Mouse (Mus musculus) MEL (cell line): ENCODE results near the gene Hoxa3. TPM values are rescaled to one million over a fixed set of nuclear protein-coding genes. Genes with fewer than 3 reads are reported as not detected.

Experiments used
- DNase-seq: peaks from one replicate; pipeline ENCODE4 v3.0.0; 2011; ENCODE audit warnings: low read depth, low spot score
- H3K27ac ChIP-seq: 2 replicates; pipeline ENCODE4 v1.5.1; 2012; ENCODE audit warnings: low read depth, mild to moderate bottlenecking, control low read depth, low read length, moderate library complexity; ENCODE audit not compliant: control insufficient read depth
- H3K27me3 ChIP-seq, 2 experiments: fragments of 150-350 bp in 1 of 2; sonication (generic) in 1 of 2; 2 replicates each; pipeline ENCODE4 v1.6.1; 2012; ENCODE audit warnings: low read length in 2 of 2, mild to moderate bottlenecking in 2 of 2, improper control_type of control experiment in 1 of 2, moderate library complexity in 1 of 2; ENCODE audit not compliant: insufficient read depth in 2 of 2, control insufficient read depth in 1 of 2
- H3K36me3 ChIP-seq, 2 experiments: 2 replicates each; pipeline ENCODE4 v1.6.1; 2012 to 2014; ENCODE audit warnings: low read length in 2 of 2, improper control_type of control experiment in 1 of 2, inconsistent platforms in 1 of 2, mild to moderate bottlenecking in 1 of 2; ENCODE audit not compliant: insufficient read depth in 2 of 2, control insufficient read depth in 1 of 2
- H3K4me1 ChIP-seq, 2 experiments: fragments of 150-350 bp in 1 of 2; sonication (generic) in 1 of 2; 2 replicates each; pipeline ENCODE4 v1.6.1; 2012; ENCODE audit warnings: low read length in 2 of 2, improper control_type of control experiment in 1 of 2, mild to moderate bottlenecking in 1 of 2; ENCODE audit not compliant: insufficient read depth in 2 of 2, control insufficient read depth in 1 of 2
- H3K4me3 ChIP-seq, 2 experiments: fragments of 150-350 bp in 1 of 2; sonication (generic) in 1 of 2; 2 replicates each; pipeline ENCODE4 v1.5.1; 2012; ENCODE audit warnings: low read depth in 2 of 2, low read length in 2 of 2, mild to moderate bottlenecking in 2 of 2, moderate library complexity in 2 of 2, control low read depth in 1 of 2, improper control_type of control experiment in 1 of 2; ENCODE audit not compliant: control insufficient read depth in 1 of 2, insufficient read depth in 1 of 2
- H3K79me2 ChIP-seq: 2 replicates; pipeline ENCODE4 v1.6.1; 2012; ENCODE audit warnings: mild to moderate bottlenecking, low read length, moderate library complexity; ENCODE audit not compliant: control insufficient read depth, poor library complexity, insufficient read depth
- H3K9ac ChIP-seq: 2 replicates; pipeline ENCODE4 v1.6.1; 2012; ENCODE audit warnings: low read depth, mild to moderate bottlenecking, control low read depth, low read length, moderate library complexity; ENCODE audit not compliant: control insufficient read depth, poor library complexity, severe bottlenecking
- H3K9me3 ChIP-seq: fragments of 150-350 bp; sonication (generic); replicated peaks from 2 replicates; pipeline ENCODE4 v1.6.1; 2012; ENCODE audit warnings: mild to moderate bottlenecking, low read length, improper control_type of control experiment, moderate library complexity; ENCODE audit not compliant: insufficient read depth
- BHLHE40 ChIP-seq: IDR thresholded peaks from 2 replicates; pipeline ENCODE4 v1.6.1; 2012; ENCODE audit warnings: low read depth, mild to moderate bottlenecking, inconsistent platforms, low read length, improper control_type of control experiment, borderline replicate concordance
- ELF1 ChIP-seq: IDR thresholded peaks from 2 replicates; pipeline ENCODE4 v1.6.1; 2014; ENCODE audit warnings: low read depth, mild to moderate bottlenecking, inconsistent platforms, low read length, improper control_type of control experiment, moderate library complexity
- EP300 ChIP-seq, 2 experiments: IDR thresholded peaks; 2 replicates each; pipeline ENCODE4 v1.6.1; 2011; ENCODE audit warnings: improper control_type of control experiment in 2 of 2, low read length in 2 of 2, low read depth in 1 of 2, mild to moderate bottlenecking in 1 of 2
- GABPA ChIP-seq: IDR thresholded peaks from 2 replicates; pipeline ENCODE4 v1.6.1; 2012; ENCODE audit warnings: low read depth, mild to moderate bottlenecking, inconsistent platforms, low read length, improper control_type of control experiment, moderate library complexity
- GATA1 ChIP-seq: IDR thresholded peaks from 2 replicates; pipeline ENCODE4 v1.6.1; 2011; ENCODE audit warnings: low read depth, low read length, improper control_type of control experiment
- HCFC1 ChIP-seq: IDR thresholded peaks from 2 replicates; pipeline ENCODE4 v1.6.1; 2012; ENCODE audit warnings: low read depth, mild to moderate bottlenecking, inconsistent platforms, low read length, improper control_type of control experiment, moderate library complexity
- KAT2A ChIP-seq: conservative IDR thresholded peaks from 2 replicates; pipeline ENCODE4 v1.6.1; 2012; ENCODE audit warnings: low read depth, low read length, improper control_type of control experiment, inconsistent platforms
- MAFK ChIP-seq: IDR thresholded peaks from 2 replicates; pipeline ENCODE4 v1.6.1; 2011; ENCODE audit warnings: low read depth, mild to moderate bottlenecking, low read length, improper control_type of control experiment, borderline replicate concordance
- MAX ChIP-seq: IDR thresholded peaks from 2 replicates; pipeline ENCODE4 v1.6.1; 2011; ENCODE audit warnings: low read length, improper control_type of control experiment
- MAZ ChIP-seq: IDR thresholded peaks from 2 replicates; pipeline ENCODE4 v1.6.1; 2012; ENCODE audit warnings: low read depth, mild to moderate bottlenecking, inconsistent platforms, low read length, improper control_type of control experiment
- MEF2A ChIP-seq: IDR thresholded peaks from 2 replicates; pipeline ENCODE4 v1.6.1; 2014; ENCODE audit warnings: low read depth, mild to moderate bottlenecking, inconsistent platforms, low read length, improper control_type of control experiment; ENCODE audit not compliant: poor library complexity, insufficient replicate concordance, severe bottlenecking; ENCODE audit errors: extremely low read depth
- MXI1 ChIP-seq: IDR thresholded peaks from 2 replicates; pipeline ENCODE4 v1.6.1; 2011; ENCODE audit warnings: mild to moderate bottlenecking, low read depth, low read length, improper control_type of control experiment
- MYB ChIP-seq: IDR thresholded peaks from 2 replicates; pipeline ENCODE4 v1.6.1; 2011; ENCODE audit warnings: mild to moderate bottlenecking, low read depth, low read length, improper control_type of control experiment
- MYC ChIP-seq: IDR thresholded peaks from 2 replicates; pipeline ENCODE4 v1.6.1; 2011; ENCODE audit warnings: low read depth, mild to moderate bottlenecking, low read length, improper control_type of control experiment, moderate library complexity
- NELFE ChIP-seq: IDR thresholded peaks from 2 replicates; pipeline ENCODE4 v1.6.1; 2011; ENCODE audit warnings: low read depth, low read length, improper control_type of control experiment
- POLR2A ChIP-seq, 2 experiments: IDR thresholded peaks; 2 replicates each; pipeline ENCODE4 v1.6.1; 2011 to 2012; ENCODE audit warnings: low read length in 2 of 2, mild to moderate bottlenecking in 2 of 2, control low read depth in 1 of 2, improper control_type of control experiment in 1 of 2, low read depth in 1 of 2, moderate library complexity in 1 of 2; ENCODE audit not compliant: control insufficient read depth in 1 of 2, insufficient read depth in 1 of 2, poor library complexity in 1 of 2
- POLR2AphosphoS5 ChIP-seq: IDR thresholded peaks from 2 replicates; pipeline ENCODE4 v1.6.1; 2012; ENCODE audit warnings: low read depth, borderline replicate concordance, mild to moderate bottlenecking, inconsistent platforms, low read length, moderate library complexity, mixed read lengths
- SMC3 ChIP-seq: IDR thresholded peaks from 2 replicates; pipeline ENCODE4 v1.6.1; 2011; ENCODE audit warnings: low read depth, low read length, improper control_type of control experiment
- TAL1 ChIP-seq: IDR thresholded peaks from 2 replicates; pipeline ENCODE4 v1.6.1; 2012; ENCODE audit warnings: mild to moderate bottlenecking, inconsistent platforms, low read length, moderate library complexity, mixed read lengths
- TCF12 ChIP-seq: IDR thresholded peaks from 2 replicates; pipeline ENCODE4 v1.6.1; 2014; ENCODE audit warnings: low read depth, mild to moderate bottlenecking, inconsistent platforms, low read length, improper control_type of control experiment, moderate library complexity
- UBTF ChIP-seq: IDR thresholded peaks from 2 replicates; pipeline ENCODE4 v1.6.1; 2012; ENCODE audit warnings: low read depth, mild to moderate bottlenecking, inconsistent platforms, low read length, improper control_type of control experiment, moderate library complexity, borderline replicate concordance; ENCODE audit not compliant: insufficient read depth
- ZC3H11A ChIP-seq: IDR thresholded peaks from 2 replicates; pipeline ENCODE4 v1.6.1; 2012; ENCODE audit warnings: low read depth, mild to moderate bottlenecking, inconsistent platforms, low read length, improper control_type of control experiment
- ZKSCAN1 ChIP-seq: IDR thresholded peaks from 2 replicates; pipeline ENCODE4 v1.6.1; 2012; ENCODE audit warnings: low read depth, mild to moderate bottlenecking, inconsistent platforms, low read length, improper control_type of control experiment, moderate library complexity
- ZMIZ1 ChIP-seq: IDR thresholded peaks from 2 replicates; pipeline ENCODE4 v1.6.1; 2012; ENCODE audit warnings: low read depth, mild to moderate bottlenecking, inconsistent platforms, low read length, improper control_type of control experiment, moderate library complexity
- polyA plus RNA-seq, 2 experiments: library from polyadenylated mRNA; stranded (reverse) in 1 of 2; unstranded in 1 of 2; fragments of >175 nt in 1 of 2; fragments of >200 nt in 1 of 2; gene quantifications; 2 replicates each; pipeline versions ENCODE4 v1.2.1 to v1.2.4; 2012; ENCODE audit warnings: low replicate concordance in 2 of 2, low read depth in 1 of 2; ENCODE audit not compliant: insufficient read length in 2 of 2, insufficient read depth in 1 of 2, missing spikeins in 1 of 2
- total RNA-seq: library from RNA; depleted of rRNA; stranded (reverse); fragments of 300-350 nt; gene quantifications from 2 replicates; pipeline ENCODE4 v1.2.3, GENCODE M21; 2012

Gene Hoxa3
- total and polyA plus RNA-seq, 3 experiments: not detected

- no peak for TF ChIP-seq POLR2AphosphoS5
- no peak for TF ChIP-seq ZKSCAN1
- TF ChIP-seq SMC3: no peak
- TF ChIP-seq POLR2A (IDR thresholded peaks at IDR 0.05; ENCODE audit: control insufficient read depth in 1 of 2, insufficient read depth in 1 of 2, low read depth in 1 of 2, low read length in 2 of 2, poor library complexity in 1 of 2): no peak
- TF ChIP-seq GATA1: no peak
- TF ChIP-seq TAL1: no peak
- TF ChIP-seq MAFK: no peak
- no peak for TF ChIP-seq HCFC1
- TF ChIP-seq MYB: no peak
- TF ChIP-seq, all 39 proteins: peak for 0
- no peak overlapping the region for H3K27ac ChIP-seq
- H3K27me3 ChIP-seq: no peaks in the 10 kb centered on the region
- DNase-seq: no peak
- H3K9ac ChIP-seq: no peak overlapping the region
- no peaks in the 10 kb centered on the region for H3K4me1 ChIP-seq
- H3K4me3 ChIP-seq: no peak overlapping the region
- no peaks in the 10 kb centered on the region for H3K9me3 ChIP-seq
- no peaks in the 10 kb centered on the region for H3K79me2 ChIP-seq
- H3K36me3 ChIP-seq: no peaks in the 10 kb centered on the region
Measured at GRCm38 (mm10) chr6:52191860-52192550, 21.1 kb downstream of the Hoxa3 start.

- H3K4me1 ChIP-seq: no peaks in the 10 kb centered on the region
- H3K36me3 ChIP-seq: no peaks in the 10 kb centered on the region
- no peak within 1 kb of the TSS for H3K9ac ChIP-seq
- DNase-seq: no peak
- H3K9me3 ChIP-seq: no peaks in the 10 kb centered on the region
- no peak for TF ChIP-seq MXI1
- no peak for TF ChIP-seq MEF2A
- no peak for TF ChIP-seq ELF1
- TF ChIP-seq UBTF: no peak
- TF ChIP-seq NELFE: no peak
- TF ChIP-seq EP300 (IDR thresholded peaks at IDR 0.05; ENCODE audit: low read depth in 1 of 2, low read length in 2 of 2): no peak
- no peak for TF ChIP-seq KAT2A
- TF ChIP-seq MYC: no peak
- TF ChIP-seq ZMIZ1: no peak
- no peak for TF ChIP-seq GABPA
- no peak for TF ChIP-seq POLR2AphosphoS5
- TF ChIP-seq MYB: no peak
- no peak for TF ChIP-seq TCF12
- TF ChIP-seq BHLHE40: no peak
- no peak for TF ChIP-seq ZC3H11A
- TF ChIP-seq MAFK: no peak
- TF ChIP-seq MAX: no peak
- no peak for TF ChIP-seq MAZ
- TF ChIP-seq, all 39 proteins: peak for 0
- H3K27me3 ChIP-seq: no peaks in the 10 kb centered on the region
- no peak within 1 kb of the TSS for H3K27ac ChIP-seq
- H3K79me2 ChIP-seq: no peaks in the 10 kb centered on the region
- no peak within 1 kb of the TSS for H3K4me3 ChIP-seq
Measured at GRCm38 (mm10) chr6:52190906-52191810, 22.0 kb downstream of the Hoxa3 start, which contains the start of gene Hoxa4. Hoxa4 (minus strand) TSS chr6:52191753.
